Mouse (Mus musculus) central nervous system, embryonic 18 days (tissue): ENCODE measurements around the gene Gprc5b. TPM values are rescaled to one million over a fixed set of nuclear protein-coding genes. Genes with fewer than 3 reads are reported as not detected.

Experiments
- polyA plus RNA-seq: library from polyadenylated mRNA; depleted of rRNA; stranded (reverse); fragments of >200 nt; gene quantifications from 2 replicates; pipeline ENCODE4 v1.2.3, GENCODE M21; 2012; rRNA removed

Gprc5b gene
- polyA plus RNA-seq, result 17.5 and 19.8 TPM in 2 replicates

GRCm38 (mm10) chr7:118995007-118995406 lies at the start of gene Gprc5b:
Gene Gprc5b, minus strand, starts transcription at chr7:118995211.

Other genes with a start within 250 kb of the Gprc5b start
- 5.6 and 6.9 TPM in 2 replicates for gene Iqck, start 139.5 kb downstream of the Gprc5b start, polyA plus RNA-seq
- gene Knop1, start 139.0 kb downstream of the Gprc5b start, polyA plus RNA-seq, result 24.7 and 26.1 TPM in 2 replicates
- gene Gpr139, start 189.4 kb upstream of the Gprc5b start, polyA plus RNA-seq, result 8.1 and 9.2 TPM in 2 replicates